Mouse (Mus musculus) ovary, adult 18-20 months (tissue): ENCODE results near the gene Fut8.
A peak's percentile ranks its signal among the peaks of the same experiment; 100 is the strongest.
"Not testable (repeated sequence)": the region's sequence is repeated elsewhere in the genome, so short reads cannot be mapped to it uniquely, and the experiment has no call there.

Experiments used
- DNase-seq: peaks from one replicate; pipeline ENCODE4 v3.0.0; 2022; ENCODE audit warnings: low spot score, mixed read lengths

Gene Fut8

GRCm38 (mm10) chr12:77500439-77501055 lies 262.6 kb downstream of the Fut8 start:
- DNase-seq, result no peak

GRCm38 (mm10) chr12:77501466-77502240 lies 263.7 kb downstream of the Fut8 start:
- peak; percentile 53 for DNase-seq

GRCm38 (mm10) chr12:77502243-77502642 lies 264.3 kb downstream of the Fut8 start:
- no peak for DNase-seq

DNA sequence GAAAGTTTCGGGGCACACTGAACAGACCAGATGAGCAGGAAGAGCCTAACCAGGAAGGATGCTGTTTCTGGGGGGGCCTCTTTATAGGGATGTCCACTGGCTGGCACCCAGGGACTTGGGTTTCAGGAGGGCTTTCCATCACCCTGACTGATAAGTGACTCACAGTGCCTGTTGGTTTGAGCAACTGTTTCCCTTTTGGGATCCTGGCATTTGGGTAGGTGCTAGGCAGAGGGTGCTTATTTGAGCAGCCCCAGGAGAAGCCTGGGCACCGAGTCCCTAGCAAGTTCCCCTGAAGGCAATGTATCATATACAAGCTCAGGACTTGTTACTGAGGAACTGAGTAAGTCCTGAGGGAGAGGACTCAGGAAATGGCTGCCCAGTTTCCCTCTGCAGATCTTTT lies 267.5 kb downstream of the Fut8 start:
- DNase-seq, result no peak

GRCm38 (mm10) chr12:77507770-77508169 lies 269.8 kb downstream of the Fut8 start:
- DNase-seq, result no peak

- no peak for DNase-seq
Measured at GRCm38 (mm10) chr12:77510758-77511157, 272.8 kb downstream of the Fut8 start.

DNA sequence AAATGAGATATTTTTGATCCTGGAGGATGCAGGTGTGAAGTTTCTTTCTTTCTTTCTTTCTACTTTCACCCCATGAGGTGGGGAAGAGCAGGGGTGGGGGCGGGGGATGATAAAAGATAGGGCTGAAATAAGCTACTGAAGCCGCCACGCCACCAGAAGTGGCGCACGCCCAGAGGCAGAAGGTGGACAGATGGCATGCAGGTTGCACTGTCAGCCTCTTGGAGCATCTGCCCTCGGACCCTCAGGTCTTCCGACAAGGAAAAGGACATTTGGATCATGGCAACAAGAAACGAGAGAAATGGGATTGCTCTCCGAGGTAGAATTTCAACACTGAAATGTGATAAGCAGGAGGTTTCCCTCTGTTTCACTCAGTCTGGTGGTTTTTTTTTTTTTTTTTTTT lies 273.3 kb downstream of the Fut8 start:
- DNase-seq, result no peak

DNA sequence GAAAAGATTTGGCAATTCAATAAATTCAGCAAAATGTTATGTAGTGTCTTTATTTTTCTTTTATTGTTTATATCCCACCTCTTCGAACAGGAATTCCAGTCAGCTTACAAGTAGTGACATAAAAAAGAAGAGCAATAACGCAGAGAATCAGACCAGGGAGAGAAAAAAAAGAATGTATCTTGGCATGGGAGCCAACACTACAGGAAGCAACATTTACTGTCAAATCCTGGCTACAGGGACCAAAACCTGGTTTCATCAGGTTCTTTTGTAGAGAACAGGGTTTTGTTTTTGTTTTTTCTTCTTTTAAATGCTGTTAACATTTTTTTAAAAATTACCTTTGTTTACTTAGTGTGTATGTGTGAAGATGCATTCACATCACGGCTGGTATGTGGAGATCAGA lies 273.7 kb downstream of the Fut8 start:
- DNase-seq, result no peak

DNA sequence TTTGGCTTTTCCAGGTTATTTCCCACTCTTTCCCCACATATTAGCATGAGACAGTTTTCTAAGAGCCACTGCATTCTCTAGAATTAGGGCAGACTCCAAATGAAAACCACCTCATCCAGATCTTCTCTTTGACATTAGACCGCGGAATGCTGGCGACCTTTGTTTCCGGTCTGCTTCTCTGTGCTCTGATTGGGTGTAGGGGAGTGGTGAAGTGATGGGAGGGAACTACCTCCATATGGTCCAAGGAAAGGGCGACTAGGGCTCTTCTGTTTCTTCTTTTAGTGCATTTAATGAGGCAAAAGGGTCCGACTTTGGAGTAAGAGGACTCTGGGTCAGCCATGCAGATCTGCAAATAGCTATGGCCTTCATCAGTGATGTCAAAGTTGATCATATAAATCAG lies 278.9 kb downstream of the Fut8 start:
- no peak for DNase-seq

- DNase-seq, result no peak
Measured at GRCm38 (mm10) chr12:77517691-77518090, 279.8 kb downstream of the Fut8 start.

DNA sequence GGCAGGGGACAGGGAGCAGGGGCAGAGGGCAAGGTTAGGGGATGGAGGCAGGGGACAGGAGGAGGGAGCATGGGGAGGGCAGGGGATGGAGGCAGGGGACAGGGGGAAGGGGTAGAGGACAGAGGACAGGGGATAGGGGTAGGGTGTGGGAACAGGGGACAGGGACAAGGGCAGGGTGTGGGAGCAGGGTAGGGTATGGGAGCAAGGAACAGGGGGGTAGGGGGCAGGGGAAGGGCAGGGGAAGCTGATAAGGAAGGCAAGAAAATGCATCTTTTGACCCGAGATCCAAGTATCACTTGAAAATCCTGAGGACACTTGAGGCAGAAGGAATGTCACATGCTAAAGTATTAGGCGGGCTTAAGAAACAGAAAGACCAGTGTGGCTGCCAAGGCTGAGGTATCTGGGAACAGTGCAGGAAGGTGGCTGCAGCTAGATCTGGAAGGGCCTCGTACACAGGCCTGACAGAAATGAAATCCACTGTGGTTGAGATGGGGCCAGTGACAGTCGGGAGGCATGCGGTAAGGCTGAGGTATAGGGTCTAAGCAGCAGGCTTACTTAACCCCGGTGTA lies 281.7 kb downstream of the Fut8 start:
- no peak for DNase-seq

DNA sequence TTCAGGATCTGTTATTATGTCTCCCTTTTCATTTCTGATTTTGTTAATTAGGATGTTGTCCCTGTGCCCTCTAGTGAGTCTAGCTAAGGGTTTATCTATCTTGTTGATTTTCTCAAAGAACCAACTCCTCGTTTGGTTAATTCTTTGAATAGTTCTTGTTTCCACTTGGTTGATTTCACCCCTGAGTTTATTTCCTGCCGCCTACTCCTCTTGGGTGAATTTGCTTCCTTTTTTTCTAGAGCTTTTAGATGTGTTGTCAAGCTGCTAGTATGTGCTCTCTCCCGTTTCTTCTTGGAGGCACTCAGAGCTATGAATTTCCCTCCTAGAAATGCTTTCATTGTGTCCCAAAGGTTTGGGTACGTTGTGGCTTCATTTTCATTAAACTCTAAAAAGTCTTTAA lies 286.1 kb downstream of the Fut8 start:
- DNase-seq, result not testable (repeated sequence)
